Mouse (Mus musculus) olfactory bulb, adult 2 months (tissue): Measurements from ENCODE around the gene Lrrc56.

Source experiments
- CTCF ChIP-seq: fragments of 200-500 bp; IDR thresholded peaks from 2 replicates; pipeline ENCODE4 v1.5.1; 2012; ENCODE audit warnings: low read depth, mild to moderate bottlenecking, low read length, moderate library complexity; ENCODE audit not compliant: insufficient read depth
- POLR2A ChIP-seq: fragments of 200-500 bp; IDR thresholded peaks from 2 replicates; pipeline ENCODE4 v1.6.1; 2012; ENCODE audit warnings: mild to moderate bottlenecking, low read depth, low read length, moderate library complexity; ENCODE audit not compliant: insufficient read depth

DNA sequence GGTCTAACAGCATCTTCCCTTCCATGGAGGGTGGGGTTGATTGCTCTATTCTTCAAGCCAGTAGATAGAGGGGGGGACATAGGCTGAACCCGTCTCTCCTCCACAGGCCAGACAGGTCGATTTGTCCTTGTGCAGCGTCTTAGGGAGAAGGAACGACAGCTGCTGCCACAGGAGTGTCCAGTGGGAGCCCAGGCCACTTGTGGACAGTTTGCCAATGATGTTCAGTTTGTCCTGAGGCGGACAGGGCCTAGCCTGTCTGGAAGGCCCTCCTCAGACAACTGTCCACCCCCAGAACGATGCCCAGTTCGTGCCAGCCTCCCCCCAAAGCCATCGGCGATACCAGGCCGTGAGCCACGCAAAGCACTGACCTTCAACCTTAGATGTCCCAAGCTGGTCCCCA is 22.9 kb downstream of the Lrrc56 start:
- TF ChIP-seq CTCF (no peak), POLR2A (no peak)
